Mouse (Mus musculus): ENCODE results near the gene H2afx.
"Not testable (repeated sequence)": the region's sequence is repeated elsewhere in the genome, so short reads cannot be mapped to it uniquely, and the experiment has no call there.

Gene H2afx

GRCm38 (mm10) chr9:44318826-44319095, 15.7 kb upstream of the H2afx start:
- no peak for DNase-seq (ENCODE audit: low read depth)

GRCm38 (mm10) chr9:44319105-44319886, 15.2 kb upstream of the H2afx start:
- peak; percentile 56 for DNase-seq (ENCODE audit: low read depth)

- peak; percentile 95 for DNase-seq (ENCODE audit: low read depth)
Measured at GRCm38 (mm10) chr9:44319887-44320798, 14.4 kb upstream of the H2afx start, which contains the start of gene C2cd2l. Gene C2cd2l (minus strand): TSS chr9:44320285.

- DNase-seq (ENCODE audit: low read depth), result no peak
Measured at GRCm38 (mm10) chr9:44320799-44321133, 13.7 kb upstream of the H2afx start.

GRCm38 (mm10) chr9:44323656-44324055, 10.8 kb upstream of the H2afx start:
- not testable (repeated sequence) for DNase-seq (ENCODE audit: low read depth)

GRCm38 (mm10) chr9:44324147-44324546, 10.3 kb upstream of the H2afx start:
- DNase-seq (ENCODE audit: low read depth), result peak; percentile 71

- not testable (repeated sequence) for DNase-seq (ENCODE audit: low read depth)
Measured at GRCm38 (mm10) chr9:44325032-44325767, 9.3 kb upstream of the H2afx start.

- peak; percentile 48 for DNase-seq (ENCODE audit: low read depth)
Measured at GRCm38 (mm10) chr9:44325768-44326370, 8.6 kb upstream of the H2afx start, which contains the start of gene Dpagt1. Gene Dpagt1 (plus strand): TSS chr9:44326019.

GRCm38 (mm10) chr9:44326371-44327063, 8.0 kb upstream of the H2afx start:
- DNase-seq (ENCODE audit: low read depth), result peak; percentile 92

- DNase-seq (ENCODE audit: low read depth), result no peak
Measured at GRCm38 (mm10) chr9:44327064-44327711, 7.3 kb upstream of the H2afx start.

GRCm38 (mm10) chr9:44327926-44328325, 6.6 kb upstream of the H2afx start:
- no peak for DNase-seq (ENCODE audit: low read depth)

GRCm38 (mm10) chr9:44330736-44331135, 3.8 kb upstream of the H2afx start:
- DNase-seq (ENCODE audit: low read depth), result no peak

- DNase-seq (ENCODE audit: low read depth), result no peak
Measured at GRCm38 (mm10) chr9:44332918-44333638, 1.4 kb upstream of the H2afx start.

GRCm38 (mm10) chr9:44335331-44336092, 1.0 kb downstream of the H2afx start:
- DNase-seq (ENCODE audit: low read depth), result peak; percentile 49

- DNase-seq (ENCODE audit: low read depth), result no peak
Measured at GRCm38 (mm10) chr9:44336093-44336406, 1.6 kb downstream of the H2afx start.

GRCm38 (mm10) chr9:44336513-44336912, 2.0 kb downstream of the H2afx start:
- not testable (repeated sequence) for DNase-seq (ENCODE audit: low read depth)

GRCm38 (mm10) chr9:44336964-44337363, 2.5 kb downstream of the H2afx start:
- peak; percentile 32 for DNase-seq (ENCODE audit: low read depth)

GRCm38 (mm10) chr9:44337436-44338169, 3.1 kb downstream of the H2afx start:
- no peak for DNase-seq (ENCODE audit: low read depth)

- no peak for DNase-seq (ENCODE audit: low read depth)
Measured at GRCm38 (mm10) chr9:44338574-44338973, 4.1 kb downstream of the H2afx start.
